Mouse (Mus musculus) spleen, adult 12 weeks (tissue): ENCODE data around the gene Slc38a6.

Experiments used
- DNase-seq: peaks from one replicate; pipeline ENCODE4 v3.0.0; 2022; ENCODE audit warnings: low spot score

Slc38a6 gene

GRCm38 (mm10) chr12:73357311-73357710, 70.7 kb downstream of the Slc38a6 start:
- DNase-seq: no peak

- DNase-seq: no peak
Measured at GRCm38 (mm10) chr12:73357736-73358135, 71.2 kb downstream of the Slc38a6 start.

GRCm38 (mm10) chr12:73358640-73359039, 72.1 kb downstream of the Slc38a6 start:
- DNase-seq: no peak

- no peak for DNase-seq
Measured at GRCm38 (mm10) chr12:73359520-73359919, 72.9 kb downstream of the Slc38a6 start.

GRCm38 (mm10) chr12:73361201-73361600, 74.6 kb downstream of the Slc38a6 start:
- no peak for DNase-seq

- DNase-seq: no peak
Measured at GRCm38 (mm10) chr12:73363401-73363800, 76.8 kb downstream of the Slc38a6 start.

- no peak for DNase-seq
Measured at GRCm38 (mm10) chr12:73363956-73364355, 77.4 kb downstream of the Slc38a6 start.

- no peak for DNase-seq
Measured at GRCm38 (mm10) chr12:73366581-73366980, 80.0 kb downstream of the Slc38a6 start.

GRCm38 (mm10) chr12:73367460-73368079, 81.0 kb downstream of the Slc38a6 start:
- no peak for DNase-seq

GRCm38 (mm10) chr12:73368868-73369608, 82.5 kb downstream of the Slc38a6 start:
- DNase-seq: no peak

- DNase-seq: no peak
Measured at GRCm38 (mm10) chr12:73370367-73370944, 83.9 kb downstream of the Slc38a6 start.

- no peak for DNase-seq
Measured at GRCm38 (mm10) chr12:73371132-73371531, 84.6 kb downstream of the Slc38a6 start.

GRCm38 (mm10) chr12:73378026-73378425, 91.4 kb downstream of the Slc38a6 start:
- no peak for DNase-seq

GRCm38 (mm10) chr12:73378724-73379355, 92.3 kb downstream of the Slc38a6 start:
- DNase-seq: no peak

GRCm38 (mm10) chr12:73380686-73381360, 94.2 kb downstream of the Slc38a6 start:
- DNase-seq: no peak

GRCm38 (mm10) chr12:73381452-73381851, 94.9 kb downstream of the Slc38a6 start:
- DNase-seq: no peak

GRCm38 (mm10) chr12:73382290-73383178, 96.0 kb downstream of the Slc38a6 start:
- no peak for DNase-seq

- DNase-seq: no peak
Measured at GRCm38 (mm10) chr12:73383179-73383510, 96.6 kb downstream of the Slc38a6 start.

GRCm38 (mm10) chr12:73383861-73384260, 97.3 kb downstream of the Slc38a6 start:
- DNase-seq: no peak

GRCm38 (mm10) chr12:73384747-73385146, 98.2 kb downstream of the Slc38a6 start:
- DNase-seq: no peak

- no peak for DNase-seq
Measured at GRCm38 (mm10) chr12:73392507-73392906, 105.9 kb downstream of the Slc38a6 start.
